Mouse (Mus musculus) adrenal gland, adult 2 months (tissue): ENCODE data around the gene Hspb3. TPM values are rescaled to one million over a fixed set of nuclear protein-coding genes. Genes with fewer than 3 reads are reported as not detected.
A peak's percentile ranks its signal among the peaks of the same experiment; 100 is the strongest.

Source experiments
- DNase-seq: peaks from one replicate; pipeline ENCODE4 v3.0.0; 2021
- polyA plus RNA-seq: library from polyadenylated mRNA; depleted of rRNA; stranded (reverse); fragments of >200 nt; gene quantifications from 2 replicates; pipeline ENCODE4 v1.2.3, GENCODE M21; 2012; rRNA removed
- total RNA-seq, 2 experiments: library from RNA; stranded (reverse); gene quantifications; 2 replicates each; pipeline ENCODE4 v1.2.3; 2021

The Hspb3 gene
- total and polyA plus RNA-seq, 3 experiments: not detected

DNA sequence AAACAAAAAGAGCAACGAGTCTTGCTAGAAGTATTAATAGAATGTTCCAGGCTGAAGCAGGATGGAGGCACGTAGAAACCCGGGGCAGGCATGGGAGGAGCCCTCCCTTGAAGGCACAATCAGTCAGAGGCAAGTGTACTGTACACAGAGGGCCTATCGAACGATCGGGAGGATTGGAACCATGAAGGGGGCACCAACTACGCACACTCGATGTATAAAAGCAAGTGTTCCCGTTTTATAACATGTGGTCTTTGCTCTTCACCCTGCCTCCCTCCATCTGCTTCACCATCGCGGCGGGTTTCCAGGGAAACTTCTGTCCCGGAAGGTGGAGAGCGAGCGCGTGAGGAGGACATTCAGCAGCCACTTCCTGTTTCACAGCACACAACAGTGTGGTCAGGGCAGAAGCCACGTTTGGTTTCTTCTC lies 27.7 kb downstream of the Hspb3 start:
- no peak for DNase-seq

DNA sequence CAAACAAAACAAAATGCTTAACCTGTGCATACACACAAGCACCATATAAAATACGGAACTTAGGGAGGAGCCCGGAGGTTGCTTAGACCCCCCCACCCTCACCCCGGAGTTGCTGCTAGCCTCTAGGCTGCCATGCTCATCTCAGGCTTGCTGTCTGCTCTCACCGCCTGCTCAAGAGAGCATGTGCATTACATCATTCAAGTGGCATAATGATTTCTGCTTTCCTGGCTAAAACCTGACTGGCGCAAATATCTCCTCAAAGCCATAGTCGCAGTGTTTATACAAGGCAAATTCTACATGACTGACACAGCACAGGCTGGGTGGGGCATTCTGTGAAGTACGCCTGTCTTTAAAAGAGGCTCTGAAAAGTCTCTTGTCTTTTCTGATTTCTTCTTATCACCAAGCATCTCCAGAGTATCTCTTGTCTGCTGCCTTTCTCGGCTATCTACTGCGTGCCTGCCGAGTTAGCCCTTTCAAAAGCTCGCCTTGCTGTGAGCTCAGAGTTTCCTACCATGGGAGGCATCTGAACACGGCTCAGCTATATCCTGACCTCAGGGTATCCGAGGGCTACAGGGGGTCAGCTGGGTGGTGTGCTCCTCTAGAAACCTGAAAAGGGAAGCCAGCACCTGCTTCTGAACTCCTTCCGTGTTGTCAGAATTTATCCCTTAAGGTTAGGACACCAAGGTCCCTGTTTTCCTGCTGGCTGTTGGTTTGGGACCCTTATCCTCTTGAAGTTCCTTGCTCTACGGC lies 28.6 kb downstream of the Hspb3 start:
- DNase-seq: no peak

DNA sequence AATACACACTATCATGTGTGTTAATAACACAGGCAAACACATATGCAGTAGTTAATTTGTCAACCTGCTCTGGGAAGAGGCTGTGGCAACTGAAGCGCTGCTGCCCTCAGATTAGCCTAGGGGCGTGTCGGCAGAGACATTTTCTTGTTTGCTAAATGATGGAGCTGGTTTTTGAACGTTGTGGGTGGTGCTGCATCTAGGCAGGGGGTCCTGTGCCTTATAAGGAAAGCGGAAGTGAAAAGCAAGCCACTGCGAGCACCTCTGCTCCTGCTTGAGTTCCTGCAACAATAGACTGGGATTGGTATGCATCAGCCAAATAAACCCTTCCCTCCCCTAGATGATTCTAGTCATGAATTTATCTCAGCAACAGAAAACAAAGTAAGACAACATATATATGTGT lies 31.0 kb downstream of the Hspb3 start:
- DNase-seq: no peak

DNA sequence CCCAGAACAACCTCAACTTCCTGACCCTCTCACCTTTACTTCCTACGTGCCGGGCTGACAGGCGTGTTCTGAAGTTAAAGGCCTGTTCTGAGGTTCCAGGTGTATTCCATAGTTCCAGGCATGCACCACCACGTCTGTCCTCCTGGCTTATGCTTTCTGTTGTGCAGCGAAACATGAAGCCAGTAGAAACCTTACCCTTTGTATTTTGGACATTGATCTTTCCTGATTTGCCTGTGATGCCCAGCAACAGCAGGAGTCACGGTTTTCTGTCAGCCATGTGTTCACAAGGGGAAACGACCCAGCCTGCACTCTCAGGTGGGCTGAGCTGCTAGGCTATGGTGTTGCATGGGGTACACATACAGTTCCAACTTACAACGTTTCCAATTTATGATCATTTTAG lies 35.9 kb downstream of the Hspb3 start:
- DNase-seq: no peak

DNA sequence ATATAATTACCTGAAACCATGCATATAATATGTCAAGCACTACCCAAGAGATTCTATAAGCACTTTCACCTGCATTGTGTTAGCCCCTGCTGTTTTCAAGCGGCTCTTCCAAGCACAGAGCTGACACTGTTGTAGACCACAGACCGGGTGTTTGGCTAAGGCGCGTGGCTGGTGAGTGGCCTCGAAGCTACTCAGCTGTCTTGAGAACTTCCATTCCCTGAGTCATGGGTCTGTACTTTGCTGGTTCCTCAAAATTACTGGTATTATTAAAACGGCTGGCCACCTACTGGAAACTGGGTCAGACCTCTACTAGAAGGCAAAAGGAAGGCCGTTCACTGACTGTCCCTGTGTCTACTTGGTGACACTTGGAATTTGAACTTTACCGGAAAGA lies 40.6 kb downstream of the Hspb3 start:
- DNase-seq: no peak

DNA sequence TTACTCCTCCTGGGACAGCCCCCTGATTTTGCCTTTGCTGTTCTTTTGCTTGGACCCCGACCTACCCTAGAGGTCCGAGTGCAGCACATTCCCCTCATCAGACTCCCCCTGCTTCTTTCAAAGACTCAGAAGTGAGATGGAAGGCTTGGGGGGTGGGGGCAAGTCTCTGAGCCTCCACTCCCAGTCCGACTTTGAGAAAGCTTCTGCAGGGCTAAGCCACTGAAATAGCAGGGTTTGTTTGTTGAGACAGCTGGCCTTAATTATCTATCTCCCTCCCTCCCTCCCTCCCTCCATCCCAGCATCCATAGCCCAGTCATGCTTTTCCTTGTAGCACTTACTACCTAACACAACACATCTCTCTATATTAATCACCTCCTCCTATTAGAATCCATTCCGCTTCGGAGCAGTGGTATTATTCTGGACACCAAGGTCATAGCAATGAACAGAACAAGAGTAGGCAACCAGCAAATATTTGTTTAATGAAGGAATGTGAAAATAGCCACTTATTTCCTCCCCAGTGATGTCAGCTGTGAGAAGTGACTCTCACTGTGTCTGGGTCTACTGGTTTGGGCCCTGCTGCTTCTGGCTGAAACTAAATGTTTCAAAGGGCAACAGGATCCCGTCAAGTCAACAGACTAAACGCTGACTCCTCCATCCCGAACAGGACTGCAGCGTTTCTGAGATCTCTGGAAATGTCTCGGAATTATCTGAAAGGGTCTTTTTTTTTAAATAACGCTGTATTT lies 41.2 kb downstream of the Hspb3 start:
- no peak for DNase-seq

DNA sequence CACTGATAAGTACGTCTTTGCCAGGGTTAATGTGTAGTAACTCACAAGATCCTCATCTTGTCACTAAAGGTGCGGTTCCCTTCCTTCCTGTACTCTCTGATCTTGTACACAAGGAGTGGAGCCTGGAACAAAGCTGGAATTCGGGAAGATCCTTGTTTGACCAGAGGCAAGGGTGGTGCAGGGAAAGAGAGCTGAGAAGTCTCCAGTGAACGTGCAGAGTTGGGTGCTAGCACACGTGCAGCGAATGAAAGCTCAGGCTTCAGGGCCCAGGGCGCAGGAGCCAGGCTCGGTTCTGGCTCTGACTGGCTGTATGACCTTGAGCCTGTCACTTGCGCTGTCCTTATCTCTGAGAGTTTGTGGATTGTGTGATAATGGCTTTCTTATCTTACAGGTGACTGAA lies 44.5 kb downstream of the Hspb3 start:
- DNase-seq: peak; percentile 43

DNA sequence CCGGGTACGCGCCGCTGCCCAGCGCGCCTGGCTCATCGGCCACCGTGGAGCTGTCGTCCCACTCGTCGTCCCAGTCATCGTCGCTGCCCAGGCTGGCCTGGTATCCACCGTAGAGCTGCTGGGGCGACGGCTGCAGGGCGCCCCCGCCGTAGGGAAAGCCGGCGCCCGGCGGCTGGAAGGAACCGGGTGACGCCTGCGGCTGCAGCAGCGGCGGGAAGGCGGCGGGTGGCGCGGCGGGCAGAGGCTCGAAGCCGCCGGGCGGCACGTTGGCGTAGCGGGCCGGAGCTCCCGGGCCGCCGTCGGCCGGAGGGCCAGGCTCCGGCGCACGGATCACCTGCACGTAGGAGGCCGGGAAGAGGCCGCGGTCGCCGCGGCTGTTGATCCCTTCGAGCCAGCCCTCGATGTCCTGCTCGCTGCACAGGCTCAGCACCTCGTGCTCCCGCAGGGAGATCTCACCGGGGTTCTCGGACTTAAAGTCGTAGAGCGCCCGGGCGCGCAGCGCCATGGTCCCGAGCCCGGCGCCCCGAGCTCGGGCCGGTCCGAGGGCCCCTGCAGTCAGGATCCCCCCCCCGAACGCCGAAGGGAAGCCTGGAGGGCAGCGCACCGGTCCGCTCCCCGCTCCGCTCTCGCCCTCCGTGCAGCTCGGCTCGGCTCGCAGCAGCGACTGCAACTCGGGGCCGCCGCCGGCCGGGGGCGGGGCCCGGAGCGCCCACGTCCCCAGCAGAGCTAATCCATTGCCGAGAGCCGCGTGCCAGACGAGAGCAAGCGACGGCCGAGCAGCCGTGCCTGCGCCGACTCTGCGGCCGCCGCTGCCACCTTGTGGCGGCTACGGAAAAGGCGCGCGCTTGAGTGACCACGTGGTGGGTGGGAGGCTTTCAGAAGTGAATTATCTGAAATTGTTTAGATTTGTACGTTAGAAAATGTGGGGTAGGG lies 45.3 kb downstream of the Hspb3 start, which contains the start of gene Snx18:
Gene Snx18, minus strand, starts transcription at position 674 of the 933 bp plus-strand sequence.
- peak; percentile 95 for DNase-seq

DNA sequence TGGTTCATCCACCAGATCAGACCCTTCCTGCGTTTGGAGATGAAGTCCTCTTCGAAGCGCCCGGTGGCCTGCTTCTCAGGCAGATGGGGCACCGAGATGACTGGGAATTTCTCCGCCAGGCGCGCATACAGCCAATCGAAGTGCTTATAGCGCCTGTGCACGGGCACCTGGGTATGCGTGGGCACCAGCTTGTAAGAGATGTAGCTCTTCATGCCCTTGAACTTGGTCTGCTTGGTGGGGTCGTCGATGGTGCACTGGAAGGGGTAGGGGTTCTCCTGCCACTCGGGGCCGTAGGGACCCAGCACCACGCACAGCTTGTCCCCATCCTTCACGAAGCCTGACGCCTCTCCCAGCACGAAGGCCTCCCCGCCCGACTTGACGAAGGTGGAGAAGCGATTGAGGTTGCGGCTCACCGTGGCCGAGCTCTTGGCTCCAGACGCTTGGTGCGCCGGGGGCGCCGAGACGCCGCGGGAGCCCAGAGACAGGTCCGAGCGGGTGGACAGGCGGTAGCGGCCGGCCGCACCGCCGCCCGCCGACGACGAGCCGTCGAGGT lies 46.1 kb downstream of the Hspb3 start:
- no peak for DNase-seq

DNA sequence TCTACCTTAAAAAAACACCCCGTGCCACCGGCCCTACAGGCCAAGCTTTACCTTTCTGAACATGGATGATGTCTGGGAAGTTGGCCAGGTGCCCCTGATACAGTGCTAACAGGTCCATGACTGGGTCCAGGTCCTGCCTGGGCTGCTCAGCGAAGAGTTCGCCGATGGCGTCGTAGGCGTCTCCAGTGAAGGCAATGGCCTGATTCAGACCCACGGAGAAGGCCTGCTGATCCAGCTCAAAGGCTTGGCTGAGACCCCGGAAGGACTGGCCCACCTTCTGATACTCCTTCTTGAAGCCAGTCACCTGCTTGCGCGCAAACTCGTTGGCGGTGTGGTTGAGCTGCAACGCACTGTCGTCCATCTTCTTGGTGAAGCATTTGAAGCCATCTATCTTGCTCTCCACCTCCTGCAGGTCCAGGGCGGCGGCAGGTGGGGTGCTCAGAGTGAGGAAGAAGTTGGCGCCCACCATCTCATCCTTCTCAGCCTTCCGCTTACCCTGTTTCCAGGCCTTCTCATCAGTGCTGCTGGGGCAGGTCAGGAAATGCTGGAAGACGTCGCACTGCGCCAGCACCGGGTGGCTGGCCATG lies 46.6 kb downstream of the Hspb3 start:
- DNase-seq: no peak

DNA sequence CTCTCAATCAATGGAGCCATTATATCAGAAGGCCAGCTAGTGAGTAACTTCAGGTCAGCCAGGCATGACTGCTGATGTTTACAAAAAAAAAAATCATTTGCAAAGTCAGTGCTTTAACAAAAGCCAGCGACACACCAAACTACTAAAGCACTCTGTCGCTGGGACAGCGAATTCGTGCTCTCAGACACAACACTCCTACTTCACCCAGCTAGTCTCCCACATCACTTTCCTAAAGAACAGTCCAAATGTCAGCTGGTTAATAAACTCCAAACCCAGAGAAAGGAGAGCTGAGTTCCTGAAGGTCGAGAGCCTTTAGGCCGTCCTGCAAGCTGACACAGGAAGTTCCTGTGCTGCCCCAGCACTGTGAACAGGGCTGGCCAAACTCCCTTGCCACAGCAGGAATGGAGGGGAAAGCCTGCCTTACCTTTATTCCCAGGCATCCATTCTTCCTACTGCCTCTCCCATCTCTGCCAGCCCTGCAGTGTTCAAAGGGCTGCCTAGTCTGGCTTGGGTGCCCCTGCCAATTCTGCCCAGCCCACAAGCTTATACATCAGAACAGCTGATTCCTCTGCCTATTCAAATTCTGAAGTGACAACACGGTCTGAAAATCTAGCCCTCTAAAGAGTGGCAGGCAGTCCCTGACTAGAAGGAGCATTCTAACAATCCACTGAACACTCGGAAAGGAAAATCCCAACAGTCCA lies 47.4 kb downstream of the Hspb3 start:
- DNase-seq: peak; percentile 30

DNA sequence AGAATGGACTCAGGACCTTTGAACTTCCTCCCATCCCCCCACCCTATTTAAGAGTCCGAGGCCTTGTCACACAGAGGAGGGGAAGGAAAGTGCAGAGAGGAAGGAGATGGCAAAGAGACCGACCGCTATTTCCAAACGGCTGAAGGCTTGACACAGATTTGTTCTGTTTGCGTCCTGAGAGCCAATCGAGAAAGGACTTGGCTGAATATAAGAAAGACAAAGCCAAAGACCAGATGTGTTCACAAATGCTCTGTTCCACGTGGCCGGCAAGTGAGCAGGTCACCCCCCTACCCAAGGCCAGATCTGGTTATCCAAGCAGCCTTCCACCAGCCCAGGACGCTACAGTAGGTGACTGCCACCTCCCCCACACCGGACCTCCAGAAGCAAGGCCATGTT lies 47.9 kb downstream of the Hspb3 start:
- peak; percentile 61 for DNase-seq

DNA sequence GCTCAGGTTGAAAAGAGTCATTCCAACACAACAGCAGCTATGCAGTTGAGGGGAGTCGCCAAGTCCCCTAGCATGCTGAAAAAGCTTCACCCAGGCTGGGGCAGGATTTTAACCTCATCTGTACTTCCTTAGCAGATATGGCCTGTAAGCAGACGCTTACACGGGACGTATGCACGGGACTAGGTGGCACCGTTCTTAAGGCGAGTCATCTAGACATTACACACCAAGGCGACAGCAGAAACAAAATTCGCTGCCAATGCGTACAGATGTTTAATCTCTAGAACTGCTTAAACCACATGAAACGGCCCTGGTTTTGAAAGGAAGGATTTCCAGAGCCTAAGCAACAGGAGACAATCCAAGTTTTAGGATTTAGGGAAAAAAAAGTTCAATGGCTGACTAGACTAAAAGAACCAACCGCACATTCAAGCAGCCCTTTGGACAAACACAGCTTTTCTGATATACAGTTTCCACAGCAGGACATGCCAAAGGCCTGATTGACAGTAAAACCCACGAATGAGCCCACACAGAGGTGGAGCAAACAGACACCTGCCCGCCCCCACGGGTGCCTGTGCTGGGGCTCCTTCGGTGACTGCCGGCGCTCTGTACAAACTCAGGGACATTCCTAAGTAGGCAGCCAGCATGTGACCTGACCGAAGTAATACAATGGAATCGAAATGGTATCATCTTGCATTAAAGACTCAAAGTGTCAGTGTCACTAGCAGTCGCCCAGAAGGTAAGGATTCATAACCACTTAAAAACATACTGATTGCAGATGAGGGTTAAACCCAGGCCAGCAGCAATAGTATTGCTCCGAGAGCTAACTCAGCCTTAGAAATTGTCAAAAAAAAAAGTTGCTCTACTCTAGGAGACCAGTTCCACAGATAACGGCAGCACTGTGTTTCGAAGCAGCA lies 48.6 kb downstream of the Hspb3 start:
- DNase-seq: peak; percentile 85

DNA sequence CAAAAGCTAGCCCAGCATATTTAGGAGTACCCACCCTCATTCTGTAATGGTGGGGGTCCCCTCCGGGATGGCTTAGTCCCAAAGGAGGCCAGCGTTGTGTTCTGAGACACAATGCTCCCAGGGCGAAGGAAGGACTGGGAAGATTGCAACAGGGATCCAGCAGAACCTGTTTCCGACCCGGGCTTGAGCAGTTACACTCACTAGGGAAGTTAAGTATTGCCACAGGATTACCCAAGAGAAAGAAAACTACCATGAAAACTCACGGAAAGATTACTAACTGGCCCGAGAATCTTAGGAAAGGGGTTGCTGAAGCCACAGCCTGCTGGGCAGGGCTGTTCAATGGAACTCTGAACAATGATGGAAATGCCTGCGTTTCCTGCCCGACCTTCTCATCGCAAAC lies 49.6 kb downstream of the Hspb3 start:
- DNase-seq: no peak

DNA sequence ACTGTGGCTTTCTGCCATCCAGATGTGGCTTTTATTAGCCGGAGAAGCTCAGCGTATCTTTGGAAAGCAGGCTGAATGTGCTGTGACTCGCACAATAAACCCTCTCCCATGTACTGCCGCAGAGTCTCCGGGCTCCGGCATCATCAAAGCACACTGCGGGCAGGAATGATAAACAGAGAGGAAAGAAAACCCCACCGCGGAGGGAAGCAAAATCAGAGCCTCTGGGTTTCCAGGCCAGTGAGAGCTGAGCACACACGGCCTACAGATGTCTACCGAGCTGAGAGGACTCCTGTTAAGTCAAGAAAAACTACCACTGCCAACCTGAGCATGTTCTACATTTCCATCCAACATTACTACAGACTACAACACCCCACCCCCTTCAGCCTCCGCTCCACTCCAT lies 50.1 kb downstream of the Hspb3 start:
- no peak for DNase-seq

Other genes with a start within 250 kb of the Hspb3 start
- 10 to 100 TPM; 21.5 to 23.2 TPM for gene Snx18, start 45.1 kb downstream of the Hspb3 start, total RNA-seq
- gene Snx18, start 45.1 kb downstream of the Hspb3 start, polyA plus RNA-seq: 19.5 and 23.3 TPM in 2 replicates
- gene Arl15, start 130.8 kb upstream of the Hspb3 start, total RNA-seq: 10 to 100 TPM; 27.2 to 40.7 TPM
- gene Arl15, start 130.8 kb upstream of the Hspb3 start, polyA plus RNA-seq: 2.2 and 4.8 TPM in 2 replicates